Mouse (Mus musculus): ENCODE measurements around the gene Gdi1. TPM values are rescaled to one million over a fixed set of nuclear protein-coding genes. Genes with fewer than 3 reads are reported as not detected.
"Not testable (repeated sequence)": the region's sequence is repeated elsewhere in the genome, so short reads cannot be mapped to it uniquely, and the experiment has no call there.

The Gdi1 gene
- polyA plus RNA-seq, 1 experiment from 2014 or later = 1,108 TPM

DNA sequence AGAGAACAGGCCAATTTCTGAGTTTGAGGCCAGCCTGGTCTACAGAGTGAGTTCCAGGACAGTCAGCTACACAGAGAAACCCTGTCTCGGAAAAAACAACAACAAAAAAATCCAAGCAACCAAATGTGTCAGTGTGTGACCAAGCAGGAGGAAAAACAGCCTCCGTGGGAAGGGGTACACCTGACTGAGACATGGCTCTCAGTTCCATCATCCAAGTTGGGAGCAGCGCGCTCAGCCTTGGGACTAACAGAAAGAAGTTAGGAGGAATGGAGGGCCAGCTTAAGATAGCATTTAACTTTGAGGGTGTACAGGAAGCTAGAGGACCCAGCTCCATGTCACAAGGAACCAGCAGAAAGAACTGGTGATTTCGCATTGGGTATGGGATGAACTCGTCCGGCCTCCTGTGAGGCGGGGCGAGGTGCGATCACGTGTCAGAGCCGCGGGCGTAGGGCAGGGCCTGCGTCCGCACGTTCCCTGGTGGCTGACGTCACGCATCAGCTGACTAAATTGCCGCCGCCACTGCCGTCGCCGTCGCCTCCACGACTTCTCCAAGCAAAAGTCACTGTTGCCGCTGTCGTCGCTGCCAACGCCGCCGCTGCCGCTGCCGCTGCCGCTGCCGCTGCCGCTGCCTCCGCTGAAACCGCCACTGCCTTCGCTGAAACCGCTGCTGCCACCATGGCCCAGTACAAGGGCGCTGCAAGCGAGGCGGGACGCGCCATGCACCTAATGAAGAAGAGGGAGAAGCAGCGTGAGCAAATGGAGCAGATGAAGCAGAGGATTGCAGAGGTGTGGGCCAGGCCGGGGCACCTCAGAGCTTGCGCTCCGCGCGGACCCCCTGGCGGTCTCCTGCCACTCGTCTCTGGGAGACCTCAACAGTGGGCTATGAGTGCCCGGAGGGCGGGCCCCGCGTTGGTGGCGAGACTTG is 8.0 kb downstream of the Gdi1 start, which contains the start of gene Fam50a:
Gene Fam50a (plus strand): TSS at position 494 of the 925 bp plus-strand sequence.
- Histone ChIP-seq H3K36me3 (ENCODE audit: control insufficient read depth, insufficient read depth, low read length) (no peaks in the 10 kb centered on the region; the same call in 1 of the 2 replicates), H3K27me3 (ENCODE audit: control insufficient read depth, insufficient read depth, low read depth, low read length) (no peaks in the 10 kb centered on the region), H3K4me2 (ENCODE audit: low read length) (peak within 1 kb of the TSS; percentile 76), H3K27ac (ENCODE audit: low read length) (peak within 1 kb of the TSS; percentile 85), H3K4me1 (ENCODE audit: control insufficient read depth, insufficient read depth, low read length) (peaks cover 9% of the 10 kb centered on the region), H3K9me3 (replicated peaks; ENCODE audit: control insufficient read depth, low read length, poor library complexity, severe bottlenecking) (no peaks in the 10 kb centered on the region), H3K4me3 (ENCODE audit: low read depth, low read length) (peak within 1 kb of the TSS; percentile 61), H3K9ac (ENCODE audit: low read depth, low read length) (peak within 1 kb of the TSS; percentile 73)
- WGBS = 24% methylated on average over 40 of the region's 59 CpGs
- ATAC-seq = peak; percentile 95

DNA sequence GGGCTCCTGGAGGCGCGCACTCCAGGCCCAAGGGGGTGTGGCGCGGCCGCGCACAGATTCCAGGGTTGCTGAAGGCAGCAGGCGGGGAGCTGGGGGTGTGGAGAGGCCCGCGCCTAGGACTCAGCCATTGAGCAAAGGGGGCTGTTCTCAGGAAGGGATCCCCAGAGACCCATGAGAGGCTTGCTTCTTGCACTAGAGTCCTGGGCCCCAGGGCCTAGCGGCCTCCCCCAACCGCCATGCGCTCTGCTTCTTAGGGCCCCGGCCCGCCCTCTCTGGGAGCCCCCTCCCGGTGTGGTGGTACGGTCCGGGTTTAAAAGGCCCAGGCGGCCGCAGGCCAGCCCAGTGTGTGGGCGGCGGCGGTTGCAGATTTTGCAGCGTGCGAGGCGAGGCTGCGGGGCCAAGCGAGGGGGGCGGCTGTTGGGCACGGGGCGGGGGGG is 23.9 kb downstream of the Gdi1 start, which contains the start of gene Plxna3:
Gene Plxna3 (plus strand): TSS at position 342 of the 437 bp plus-strand sequence.
- 25% methylated on average over 27 of the region's 30 CpGs for WGBS
- H3K9me3 ChIP-seq (replicated peaks; ENCODE audit: control insufficient read depth, low read length, poor library complexity, severe bottlenecking) = no peaks in the 10 kb centered on the region

DNA sequence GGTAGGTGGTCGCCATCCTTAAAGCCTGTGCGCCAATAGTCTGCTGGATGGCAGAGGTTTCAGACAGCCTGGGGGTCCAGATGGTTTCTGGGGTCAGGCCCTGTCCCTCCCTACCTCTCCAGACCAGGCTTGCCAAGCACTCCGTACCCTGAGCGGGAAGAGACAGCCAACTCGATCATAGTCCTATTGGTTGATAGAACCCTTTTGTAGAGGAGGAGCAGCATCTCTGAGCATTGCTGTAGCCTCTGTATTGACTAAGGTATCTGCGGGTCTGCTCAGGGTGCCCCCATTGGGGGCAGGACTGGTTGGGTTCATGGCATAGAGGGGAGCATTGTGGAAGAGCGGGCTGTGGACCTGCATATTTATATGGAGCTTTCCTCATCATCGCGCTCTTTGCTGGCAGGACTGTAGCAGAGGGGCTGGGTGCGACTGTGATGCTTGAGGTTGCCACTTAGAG is 24.4 kb downstream of the Gdi1 start:
- WGBS = 32% methylated on average over 10 of the region's 10 CpGs
- Histone ChIP-seq H3K27me3 (ENCODE audit: control insufficient read depth, insufficient read depth, low read depth, low read length) (no peaks in the 10 kb centered on the region), H3K27ac (ENCODE audit: low read length) (peak overlapping the region; percentile 89), H3K4me3 (ENCODE audit: low read depth, low read length) (peak overlapping the region; percentile 54), H3K36me3 (ENCODE audit: control insufficient read depth, insufficient read depth, low read length) (0 out of 2 replicates have a peak, but pooled peaks cover 5% of the 10 kb centered on the region), H3K4me1 (ENCODE audit: control insufficient read depth, insufficient read depth, low read length) (peaks cover 31% of the 10 kb centered on the region), H3K9ac (ENCODE audit: low read depth, low read length) (peak overlapping the region; percentile 73), H3K9me3 (replicated peaks; ENCODE audit: control insufficient read depth, low read length, poor library complexity, severe bottlenecking) (no peaks in the 10 kb centered on the region), H3K4me2 (ENCODE audit: low read length) (peak overlapping the region; percentile 84)
- ATAC-seq = peak; percentile 74

More for the DNA sequence above, 23.9 kb downstream of the Gdi1 start, which contains the start of gene Plxna3:
- no peaks in the 10 kb centered on the region for H3K27me3 ChIP-seq (ENCODE audit: control insufficient read depth, insufficient read depth, low read depth, low read length)
- peak; percentile 95 for ATAC-seq
- peak within 1 kb of the TSS; percentile 54 for H3K4me3 ChIP-seq (ENCODE audit: low read depth, low read length)
- H3K9ac ChIP-seq (ENCODE audit: low read depth, low read length) = peak within 1 kb of the TSS; percentile 73
- peaks cover 31% of the 10 kb centered on the region for H3K4me1 ChIP-seq (ENCODE audit: control insufficient read depth, insufficient read depth, low read length)
- H3K36me3 ChIP-seq (ENCODE audit: control insufficient read depth, insufficient read depth, low read length) = 0 out of 2 replicates have a peak, but pooled peaks cover 3% of the 10 kb centered on the region
- H3K4me2 ChIP-seq (ENCODE audit: low read length) = peak within 1 kb of the TSS; percentile 84
- peak within 1 kb of the TSS; percentile 89 for H3K27ac ChIP-seq (ENCODE audit: low read length)

DNA sequence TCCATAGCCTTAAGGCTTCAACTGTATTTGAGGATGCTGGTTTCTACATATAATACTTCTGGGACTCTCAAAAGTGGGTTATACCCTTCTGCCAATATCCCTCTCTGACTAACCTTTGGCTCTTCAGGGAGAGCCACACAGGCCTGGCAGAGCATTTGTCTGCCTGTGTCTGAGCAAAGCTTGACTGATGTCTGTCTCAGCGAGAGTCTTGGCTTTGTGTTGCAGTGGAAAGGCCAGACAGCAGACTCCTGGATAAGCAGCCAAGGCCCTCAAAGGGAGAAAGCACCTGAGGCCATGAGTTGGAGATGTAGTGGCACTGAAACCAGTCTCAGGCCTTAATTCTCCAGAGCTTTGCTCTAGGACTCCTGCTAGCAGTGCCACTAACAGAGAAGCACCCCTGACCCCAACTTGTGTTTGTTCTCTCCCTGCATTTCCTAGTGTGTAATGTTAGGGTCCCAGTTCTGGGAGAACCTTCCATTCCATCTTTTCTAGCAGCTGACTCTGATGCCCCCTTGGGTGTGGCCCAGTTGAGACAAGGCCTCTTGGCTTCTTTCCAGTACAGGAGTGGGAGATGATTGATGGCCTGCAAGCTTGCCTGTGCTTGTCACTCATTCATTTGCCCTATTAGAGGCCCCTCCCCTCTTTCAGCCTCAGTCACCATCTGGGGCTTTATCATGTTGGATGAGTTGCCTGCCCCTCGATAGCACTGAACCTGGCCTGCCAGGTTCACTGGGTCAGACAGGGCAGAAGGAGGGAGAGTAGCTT is 25.6 kb downstream of the Gdi1 start:
- peak overlapping the region; percentile 84 for H3K4me2 ChIP-seq (ENCODE audit: low read length)

DNA sequence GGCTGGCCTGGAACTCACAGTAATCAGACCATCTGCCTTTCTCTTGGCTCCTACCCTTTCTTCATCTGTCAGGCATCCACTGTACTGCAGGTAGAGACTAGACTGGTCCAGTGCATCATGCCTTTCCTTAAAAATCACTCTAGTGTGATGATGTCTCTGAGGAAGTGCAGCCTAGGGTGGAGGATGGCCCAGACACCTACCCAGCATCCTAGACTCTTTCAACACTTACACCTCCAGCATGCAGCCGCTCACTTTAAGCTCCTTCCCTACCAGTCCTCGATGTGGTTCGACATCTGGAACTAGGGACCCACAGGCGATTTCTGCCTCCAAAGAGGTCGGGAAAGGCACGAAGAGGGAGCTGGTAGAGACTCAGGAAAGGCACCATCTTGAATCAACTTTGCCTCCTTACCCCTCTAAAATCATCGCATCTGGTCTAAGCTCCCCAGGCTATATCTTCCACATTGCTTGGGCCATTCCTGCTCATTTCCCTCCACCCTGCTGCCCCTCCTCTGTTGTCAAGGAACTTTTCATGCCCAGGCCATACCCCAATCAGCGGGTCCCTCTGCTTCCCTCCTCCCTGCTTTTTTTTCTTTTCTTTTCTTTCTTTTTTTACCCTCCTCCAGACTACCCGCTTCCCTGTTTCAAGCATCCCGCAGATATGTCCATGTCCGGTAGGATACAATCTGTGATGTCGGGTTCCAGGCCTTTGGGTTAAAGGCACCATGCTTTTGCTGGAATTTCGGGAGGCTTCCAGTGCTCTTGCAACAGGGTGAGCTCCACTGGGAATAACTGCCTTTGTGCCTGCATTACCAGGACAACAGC is 48.1 kb downstream of the Gdi1 start:
- Histone ChIP-seq H3K27ac (ENCODE audit: low read length) (peak overlapping the region; percentile 64), H3K27me3 (ENCODE audit: control insufficient read depth, insufficient read depth, low read depth, low read length) (no peaks in the 10 kb centered on the region), H3K4me3 (ENCODE audit: low read depth, low read length) (peak overlapping the region; percentile 39), H3K9me3 (replicated peaks; ENCODE audit: control insufficient read depth, low read length, poor library complexity, severe bottlenecking) (no peaks in the 10 kb centered on the region), H3K4me1 (ENCODE audit: control insufficient read depth, insufficient read depth, low read length) (peaks cover 2% of the 10 kb centered on the region; the same call in 1 of the 2 replicates), H3K4me2 (ENCODE audit: low read length) (peak overlapping the region; percentile 67), H3K9ac (ENCODE audit: low read depth, low read length) (peak overlapping the region; percentile 61), H3K36me3 (ENCODE audit: control insufficient read depth, insufficient read depth, low read length) (no peaks in the 10 kb centered on the region)
- WGBS = 20% methylated on average over 13 of the region's 13 CpGs
- ATAC-seq = peak; percentile 71

More for the DNA sequence above, 25.6 kb downstream of the Gdi1 start:
- ATAC-seq = no peak
- Histone ChIP-seq H3K4me1 (ENCODE audit: control insufficient read depth, insufficient read depth, low read length) (peaks cover 31% of the 10 kb centered on the region), H3K9me3 (replicated peaks; ENCODE audit: control insufficient read depth, low read length, poor library complexity, severe bottlenecking) (no peaks in the 10 kb centered on the region), H3K4me3 (ENCODE audit: low read depth, low read length) (peak overlapping the region; percentile 54), H3K36me3 (ENCODE audit: control insufficient read depth, insufficient read depth, low read length) (0 out of 2 replicates have a peak, but pooled peaks cover 5% of the 10 kb centered on the region), H3K27me3 (ENCODE audit: control insufficient read depth, insufficient read depth, low read depth, low read length) (no peaks in the 10 kb centered on the region), H3K9ac (ENCODE audit: low read depth, low read length) (peak overlapping the region; percentile 73), H3K27ac (ENCODE audit: low read length) (peak overlapping the region; percentile 89)
- WGBS = 26% methylated on average over 2 of the region's 2 CpGs

DNA sequence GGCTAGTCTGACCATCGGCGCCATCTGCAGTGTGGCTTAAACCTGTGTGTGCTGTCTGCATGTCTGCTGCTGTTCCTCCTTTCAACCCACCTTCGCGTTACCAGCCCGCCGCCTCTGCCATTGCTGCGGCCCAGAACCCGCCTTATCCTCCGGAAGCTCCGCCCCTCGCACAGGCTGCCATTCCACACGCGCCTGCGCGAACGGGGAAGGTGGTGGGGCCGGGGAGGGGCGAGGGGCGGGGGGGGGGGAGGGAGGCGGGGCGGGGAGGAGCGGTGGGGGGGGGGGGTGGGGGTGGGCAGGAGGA is 48.6 kb downstream of the Gdi1 start, which contains the start of gene Lage3:
Gene Lage3 (minus strand): TSS at position 152 of the 304 bp plus-strand sequence.
- Histone ChIP-seq H3K36me3 (ENCODE audit: control insufficient read depth, insufficient read depth, low read length) (no peaks in the 10 kb centered on the region), H3K27ac (ENCODE audit: low read length) (peak within 1 kb of the TSS; percentile 64), H3K27me3 (ENCODE audit: control insufficient read depth, insufficient read depth, low read depth, low read length) (no peaks in the 10 kb centered on the region), H3K9ac (ENCODE audit: low read depth, low read length) (peak within 1 kb of the TSS; percentile 61), H3K4me1 (ENCODE audit: control insufficient read depth, insufficient read depth, low read length) (peaks cover 2% of the 10 kb centered on the region; the same call in 1 of the 2 replicates), H3K4me3 (ENCODE audit: low read depth, low read length) (peak within 1 kb of the TSS; percentile 39), H3K9me3 (replicated peaks; ENCODE audit: control insufficient read depth, low read length, poor library complexity, severe bottlenecking) (no peaks in the 10 kb centered on the region), H3K4me2 (ENCODE audit: low read length) (peak within 1 kb of the TSS; percentile 67)
- WGBS = 32% methylated on average over 11 of the region's 22 CpGs
- ATAC-seq = peak; percentile 93

DNA sequence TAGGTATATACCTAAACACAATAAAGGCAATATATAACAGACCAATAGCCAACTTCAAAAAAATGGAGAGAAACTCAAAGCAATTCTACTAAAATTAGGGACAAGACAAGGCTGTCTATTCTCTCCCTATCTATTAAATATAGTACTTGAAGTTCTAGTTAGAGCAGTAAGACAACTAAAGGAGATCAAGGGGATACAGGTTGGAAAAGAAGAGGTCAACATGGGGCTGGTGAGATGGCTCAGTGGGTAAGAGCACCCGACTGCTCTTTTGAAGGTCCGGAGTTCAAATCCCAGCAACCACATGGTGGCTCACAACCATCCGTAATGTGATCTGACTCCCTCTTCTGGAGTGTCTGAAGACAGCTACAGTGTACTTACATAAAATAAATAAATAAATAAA is 52.3 kb downstream of the Gdi1 start:
- H3K9ac ChIP-seq (ENCODE audit: low read depth, low read length); H3K27me3 ChIP-seq (ENCODE audit: control insufficient read depth, insufficient read depth, low read depth, low read length); H3K4me1 ChIP-seq (ENCODE audit: control insufficient read depth, insufficient read depth, low read length); H3K4me2 ChIP-seq (ENCODE audit: low read length); H3K4me3 ChIP-seq (ENCODE audit: low read depth, low read length); H3K9me3 ChIP-seq (replicated peaks; ENCODE audit: control insufficient read depth, low read length, poor library complexity, severe bottlenecking); H3K27ac ChIP-seq (ENCODE audit: low read length); H3K36me3 ChIP-seq (ENCODE audit: control insufficient read depth, insufficient read depth, low read length); ATAC-seq: not testable (repeated sequence)
- 100% methylated on average over 2 of the region's 3 CpGs for WGBS

DNA sequence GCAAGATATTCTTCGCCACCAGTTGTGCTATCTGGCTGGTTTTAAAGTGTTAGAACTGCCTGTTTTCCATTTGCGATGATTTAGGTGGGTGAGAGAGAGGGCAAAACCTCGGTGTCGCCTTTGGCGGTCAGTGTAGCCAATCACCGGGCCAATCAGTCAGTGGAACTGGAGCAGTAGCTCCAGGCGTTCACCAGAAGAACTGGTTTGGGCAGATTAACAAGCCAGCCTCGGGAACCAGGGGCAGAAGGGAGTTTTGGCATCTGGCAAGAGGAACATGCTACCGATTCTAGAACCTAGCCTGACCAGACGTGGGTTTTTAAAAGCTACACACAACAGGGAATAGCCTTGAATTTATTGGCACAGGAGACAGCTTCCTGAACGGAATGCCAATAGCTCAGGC is 54.4 kb downstream of the Gdi1 start:
- no peak overlapping the region for H3K9ac ChIP-seq (ENCODE audit: low read depth, low read length)
- no peaks in the 10 kb centered on the region for H3K4me1 ChIP-seq (ENCODE audit: control insufficient read depth, insufficient read depth, low read length)
- no peak overlapping the region for H3K4me3 ChIP-seq (ENCODE audit: low read depth, low read length)
- no peaks in the 10 kb centered on the region for H3K36me3 ChIP-seq (ENCODE audit: control insufficient read depth, insufficient read depth, low read length)
- no peaks in the 10 kb centered on the region for H3K27me3 ChIP-seq (ENCODE audit: control insufficient read depth, insufficient read depth, low read depth, low read length)
- no peak overlapping the region for H3K4me2 ChIP-seq (ENCODE audit: low read length)
- 57% methylated on average over 11 of the region's 11 CpGs for WGBS
- no peaks in the 10 kb centered on the region for H3K9me3 ChIP-seq (replicated peaks; ENCODE audit: control insufficient read depth, low read length, poor library complexity, severe bottlenecking)
- ATAC-seq = no peak
- no peak overlapping the region for H3K27ac ChIP-seq (ENCODE audit: low read length)
